Mouse (Mus musculus): ENCODE data around the gene Prpf6.

DNA sequence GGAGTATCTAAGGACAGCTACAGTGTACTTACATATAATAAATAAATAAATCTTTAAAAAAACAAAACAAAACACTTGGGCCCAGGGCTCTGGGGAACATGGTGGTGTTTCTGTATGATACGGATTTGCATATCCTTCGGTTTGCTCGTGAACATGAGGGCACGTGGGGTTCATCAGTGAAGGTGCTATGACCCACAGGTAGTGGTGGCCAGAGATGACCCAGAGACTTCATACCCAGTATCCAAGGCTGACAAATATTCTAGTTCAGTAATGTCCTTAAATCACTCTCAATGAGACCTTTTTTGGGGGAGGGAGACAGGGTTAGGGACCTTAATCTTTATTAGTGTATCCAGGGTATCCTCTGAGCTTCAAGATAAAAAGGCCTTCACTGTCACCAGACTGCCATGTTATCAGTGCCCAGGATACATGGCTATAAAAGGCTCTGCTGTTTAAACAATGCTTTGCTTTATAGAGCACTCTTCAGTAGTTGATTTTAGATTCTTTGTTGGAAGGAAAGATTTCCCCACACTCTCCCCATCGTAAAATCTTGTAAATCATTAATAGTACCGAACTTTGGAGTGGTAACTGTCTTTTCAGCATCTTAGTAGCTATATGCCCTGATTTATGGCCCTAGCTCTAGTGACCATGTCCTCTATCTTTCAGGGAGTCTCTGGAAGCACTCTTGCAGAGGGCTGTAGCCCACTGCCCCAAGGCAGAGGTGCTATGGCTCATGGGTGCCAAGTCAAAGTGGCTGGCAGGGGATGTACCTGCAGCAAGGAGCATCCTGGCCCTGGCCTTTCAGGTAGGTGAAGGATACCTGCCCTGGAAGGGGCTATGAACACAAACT is 55.2 kb downstream of the Prpf6 start:
- no peak for TF ChIP-seq CTCF (conservative IDR thresholded peaks at IDR 0.05; ENCODE audit: low read length)
- no peak for TF ChIP-seq POU5F1 (IDR thresholded peaks at IDR 0.05; ENCODE audit: borderline replicate concordance, low read length)
- TF ChIP-seq NANOG (IDR thresholded peaks at IDR 0.05; ENCODE audit: borderline replicate concordance, low read length), result no peak
